Mouse (Mus musculus) hindbrain, embryonic 12.5 days (tissue): ENCODE measurements around the gene Vmn2r55. TPM values are rescaled to one million over a fixed set of nuclear protein-coding genes. Genes with fewer than 3 reads are reported as not detected.
"Not testable (repeated sequence)": the region's sequence is repeated elsewhere in the genome, so short reads cannot be mapped to it uniquely, and the experiment has no call there.

Source experiments
- ATAC-seq: fragments of 200-750 bp; cut with Nextera tagmentation; 2 replicates; pipeline ENCODE4 v1.8.0; 2017; ENCODE audit warnings: moderate TSS enrichment; ENCODE audit not compliant: low FRiP score
- H3K27ac ChIP-seq: fragments of 300-500 bp; sonication (generic); 2 replicates; pipeline ENCODE4 v1.5.1; 2016; ENCODE audit warnings: mild to moderate bottlenecking
- H3K27me3 ChIP-seq: fragments of 300-500 bp; sonication (generic); 2 replicates; pipeline ENCODE4 v1.6.1; 2016; ENCODE audit warnings: mild to moderate bottlenecking
- H3K36me3 ChIP-seq: fragments of 300-500 bp; sonication (generic); 2 replicates; pipeline ENCODE4 v1.6.1; 2016; ENCODE audit warnings: mild to moderate bottlenecking
- H3K4me1 ChIP-seq: fragments of 300-500 bp; sonication (generic); 2 replicates; pipeline ENCODE4 v1.6.1; 2016
- H3K4me2 ChIP-seq: fragments of 300-500 bp; sonication (generic); replicated peaks from 2 replicates; pipeline ENCODE4 v1.6.1; 2016; ENCODE audit warnings: mild to moderate bottlenecking
- H3K4me3 ChIP-seq: fragments of 300-500 bp; sonication (generic); 2 replicates; pipeline ENCODE4 v1.5.1; 2016; ENCODE audit warnings: mild to moderate bottlenecking
- H3K9ac ChIP-seq: fragments of 300-500 bp; sonication (generic); 2 replicates; pipeline ENCODE4 v1.6.1; 2016; ENCODE audit warnings: mild to moderate bottlenecking, moderate library complexity
- H3K9me3 ChIP-seq: fragments of 300-500 bp; sonication (generic); replicated peaks from 2 replicates; pipeline ENCODE4 v1.6.1; 2016; ENCODE audit warnings: mild to moderate bottlenecking
- whole genome bisulfite sequencing: fragments of 180-500 bp; shearing (Covaris S2); methylation state at CpG from one replicate; pipeline ENCODE4 v1.1.7; 2016; 5-methylcytosine and 5-hydroxymethylcytosine counted together
- polyA plus RNA-seq: library from polyadenylated mRNA; unstranded; fragments of >200 nt; fragmentation: Nextera tagmentation; extraction: Ambion mirVana; gene quantifications from 2 replicates; pipeline ENCODE4 v1.2.1, GENCODE M21; 2016

Gene Vmn2r55
- polyA plus RNA-seq, result not detected in 2 replicates

- not testable (repeated sequence) for ATAC-seq, H3K4me1 ChIP-seq, H3K9ac ChIP-seq, H3K4me2 ChIP-seq, H3K36me3 ChIP-seq, H3K27me3 ChIP-seq, H3K9me3 ChIP-seq, H3K27ac ChIP-seq, H3K4me3 ChIP-seq
- 89% methylated on average over 3 of the region's 3 CpGs for WGBS
These were observed at the start of gene Vmn2r55 for GRCm38 (mm10) chr7:12684903-12685302. Gene Vmn2r55, minus strand, starts transcription at chr7:12685003.

- WGBS, result 75% methylated on average over 3 of the region's 4 CpGs
- H3K36me3 ChIP-seq, H3K9me3 ChIP-seq, H3K9ac ChIP-seq, H3K4me1 ChIP-seq, H3K27me3 ChIP-seq, H3K27ac ChIP-seq, H3K4me3 ChIP-seq, H3K4me2 ChIP-seq, ATAC-seq: not testable (repeated sequence)
These were observed 44.6 kb downstream of the Vmn2r55 start, which contains the start of gene Vmn2r54 for GRCm38 (mm10) chr7:12640219-12640618. Gene Vmn2r54, minus strand, starts transcription at chr7:12640319.

DNA sequence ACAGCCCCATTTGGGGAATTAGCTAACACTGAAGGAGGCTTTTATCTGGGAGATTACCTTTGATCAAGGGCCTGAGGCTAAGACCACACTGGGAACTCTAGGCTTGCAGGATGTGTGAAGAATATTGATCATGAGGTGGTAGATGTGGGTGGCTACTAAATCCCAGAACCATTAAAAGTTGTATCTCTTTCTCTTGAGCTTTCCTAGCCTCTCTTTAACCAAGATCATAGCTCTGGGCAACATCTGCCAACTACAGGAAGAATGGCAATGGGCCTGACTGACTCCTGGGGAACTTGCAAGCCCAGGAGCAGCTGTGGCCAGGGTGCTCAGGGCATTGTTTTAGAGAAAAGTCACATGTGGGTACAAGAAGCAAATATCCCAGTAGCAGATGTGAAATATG, 76.1 kb downstream of the Vmn2r55 start, which contains the start of gene Vmn2r53:
Vmn2r53 (minus strand) TSS at position 101 of the 400 bp plus-strand sequence.
- no peaks in the 10 kb centered on the region for H3K27me3 ChIP-seq
- no peak for ATAC-seq
- no peak within 1 kb of the TSS for H3K9ac ChIP-seq

More for the DNA sequence above, 76.1 kb downstream of the Vmn2r55 start, which contains the start of gene Vmn2r53:
- Histone ChIP-seq H3K36me3 (no peaks in the 10 kb centered on the region), H3K9me3 (peaks cover 32% of the 10 kb centered on the region), H3K4me2 (no peak within 1 kb of the TSS), H3K4me1 (no peaks in the 10 kb centered on the region), H3K4me3 (no peak within 1 kb of the TSS), H3K27ac (no peak within 1 kb of the TSS)

Other genes starting within 250 kb of the Vmn2r55 start
- gene Zfp606, start 206.7 kb downstream of the Vmn2r55 start, polyA plus RNA-seq, result 52.0 and 55.8 TPM in 2 replicates
- gene 2900092C05Rik, start 172.5 kb downstream of the Vmn2r55 start, polyA plus RNA-seq, result not detected in 2 replicates
- gene Vmn2r53, start 76.2 kb downstream of the Vmn2r55 start, polyA plus RNA-seq, result 0.01 TPM in 1 of 2 replicates, not detected in the other
- not detected in 2 replicates for gene Vmn2r54, start 44.7 kb downstream of the Vmn2r55 start, polyA plus RNA-seq
- gene Vmn2r56, start 50.0 kb upstream of the Vmn2r55 start, polyA plus RNA-seq, result not detected in 2 replicates
- 17.7 and 18.9 TPM in 2 replicates for gene Zscan18, start 118.6 kb upstream of the Vmn2r55 start, polyA plus RNA-seq
- gene Zfp329, start 133.9 kb upstream of the Vmn2r55 start, polyA plus RNA-seq, result 26.6 TPM in 2 replicates
- 33.7 and 34.8 TPM in 2 replicates for gene Zfp110, start 149.8 kb upstream of the Vmn2r55 start, polyA plus RNA-seq
- 6.2 and 6.4 TPM in 2 replicates for gene Zfp128, start 196.2 kb upstream of the Vmn2r55 start, polyA plus RNA-seq
- 13.0 and 14.5 TPM in 2 replicates for gene Zscan22, start 212.8 kb upstream of the Vmn2r55 start, polyA plus RNA-seq
- gene Rps5, start 237.3 kb upstream of the Vmn2r55 start, polyA plus RNA-seq, result 497 and 613 TPM in 2 replicates
- gene Rnf225, start 242.4 kb upstream of the Vmn2r55 start, polyA plus RNA-seq, result 0.63 and 0.72 TPM in 2 replicates